In genomic region chr1:133240881-133241280, GRCm38 (mm10) we compare ENCODE assay signal across 10 mouse cellular contexts.
DNase-seq lines count a peak whose midpoint lies in the region; ATAC-seq and TF ChIP-seq lines count a peak whose summit lies in the region.
"Had no signal": no experiment of that assay in that cellular context is flagged by ENCODE, and none has a peak within 500 bp of the region (broad histone marks: within the 10 kb centered on the region; RNA-seq: fewer than 3 reads in every experiment).

No protein-coding gene starts in this region.

- H3K4me3 ChIP-seq in heart, embryonic 11.5 days (ENCODE audit: low read depth, low read length), result no peak overlapping the region
- H3K4me3 ChIP-seq in kidney, postnatal 0 days (replicated peaks; ENCODE audit: low read depth, low read length), result no peak overlapping the region
- no peak overlapping the region for H3K4me3 ChIP-seq in stomach, embryonic 14.5 days (ENCODE audit: low read depth, low read length)
- H3K4me3 ChIP-seq in neural tube, embryonic 15.5 days (replicated peaks), result no peak overlapping the region
- no peak overlapping the region for H3K4me3 ChIP-seq in hindbrain, embryonic 14.5 days (replicated peaks; ENCODE audit: low read length)
- H3K4me3 ChIP-seq: midbrain, embryonic 12.5 days had no signal

- no peak overlapping the region for H3K9ac ChIP-seq in heart, embryonic 11.5 days (ENCODE audit: low read depth, low read length)
- no peak overlapping the region for H3K9ac ChIP-seq in kidney, postnatal 0 days (ENCODE audit: low read depth, low read length)
- H3K9ac ChIP-seq in stomach, embryonic 14.5 days (replicated peaks; ENCODE audit: low read depth, low read length), result no peak overlapping the region
- no peak overlapping the region for H3K9ac ChIP-seq in neural tube, embryonic 15.5 days (replicated peaks)
- no peak overlapping the region for H3K9ac ChIP-seq in hindbrain, embryonic 14.5 days
- H3K9ac ChIP-seq: midbrain, embryonic 12.5 days had no signal

- H3K4me1 ChIP-seq in heart, embryonic 11.5 days (ENCODE audit: control insufficient read depth, insufficient read depth, low read length), result peaks cover 56% of the 10 kb centered on the region
- H3K4me1 ChIP-seq in kidney, postnatal 0 days (replicated peaks; ENCODE audit: insufficient read depth, low read length), result peaks cover 44% of the 10 kb centered on the region
- peaks cover 43% of the 10 kb centered on the region for H3K4me1 ChIP-seq in stomach, embryonic 14.5 days (ENCODE audit: control insufficient read depth, insufficient read depth, low read length)
- peaks cover 38% of the 10 kb centered on the region for H3K4me1 ChIP-seq in neural tube, embryonic 15.5 days
- H3K4me1 ChIP-seq in hindbrain, embryonic 14.5 days (replicated peaks; ENCODE audit: control insufficient read depth, insufficient read depth, low read length), result peaks cover 21% of the 10 kb centered on the region

- no peaks in the 10 kb centered on the region for H3K9me3 ChIP-seq in heart, embryonic 11.5 days (replicated peaks; ENCODE audit: control insufficient read depth, low read length)
- H3K9me3 ChIP-seq in kidney, postnatal 0 days (replicated peaks; ENCODE audit: low read length), result no peaks in the 10 kb centered on the region
- no peaks in the 10 kb centered on the region for H3K9me3 ChIP-seq in stomach, embryonic 14.5 days (ENCODE audit: control insufficient read depth, low read depth, low read length)
- H3K9me3 ChIP-seq in neural tube, embryonic 15.5 days (replicated peaks), result no peaks in the 10 kb centered on the region
- H3K9me3 ChIP-seq in hindbrain, embryonic 14.5 days (ENCODE audit: control insufficient read depth, low read length), result no peaks in the 10 kb centered on the region
- H3K9me3 ChIP-seq: midbrain, embryonic 12.5 days had no signal

- peak overlapping the region; percentile 7; the same call in 1 of the 2 replicates for H3K27ac ChIP-seq in heart, embryonic 11.5 days (ENCODE audit: low read depth, low read length)
- no peak overlapping the region for H3K27ac ChIP-seq in kidney, postnatal 0 days
- peak overlapping the region; percentile 23; the same call in 1 of the 2 replicates for H3K27ac ChIP-seq in stomach, embryonic 14.5 days (ENCODE audit: low read length)
- H3K27ac ChIP-seq in neural tube, embryonic 15.5 days (replicated peaks), result no peak overlapping the region
- no peak overlapping the region for H3K27ac ChIP-seq in hindbrain, embryonic 14.5 days
- H3K27ac ChIP-seq: midbrain, embryonic 12.5 days had no signal

- TF ChIP-seq CTCF in kidney, postnatal 0 days (IDR thresholded peaks at IDR 0.05; ENCODE audit: low read depth), result no peak

- 34% methylated on average over 3 of the region's 3 CpGs for WGBS in heart, embryonic 11.5 days (ENCODE audit: insufficient replicate concordance)
- 30% methylated on average over 3 of the region's 3 CpGs for WGBS in kidney, postnatal 0 days
- WGBS in stomach, embryonic 14.5 days, result 30% methylated on average over 3 of the region's 3 CpGs
- 78% methylated on average over 3 of the region's 3 CpGs for WGBS in neural tube, embryonic 15.5 days
- WGBS in hindbrain, embryonic 14.5 days, result 65% methylated on average over 3 of the region's 3 CpGs

- DNase-seq in lung, adult 18-20 months, result peak; percentile 59 to 71
- no peak for DNase-seq in lung, postnatal 25 days (ENCODE audit: low spot score)
- peak; percentile 58 for DNase-seq in kidney, postnatal 0 days (ENCODE audit: low spot score)
- no peak for DNase-seq in cerebellum, postnatal 4 days (ENCODE audit: low spot score in 2 of 2)
- no peak for DNase-seq in hindbrain, embryonic 14.5 days (ENCODE audit: low spot score)
- DNase-seq: cerebellum, postnatal 36 days had no signal

- H3K4me2 ChIP-seq in heart, embryonic 11.5 days, result 0 out of 2 replicates have a peak overlapping the region, but pooled peaks have one; percentile 7
- 0 out of 2 replicates have a peak overlapping the region, but pooled peaks have one; percentile 9 for H3K4me2 ChIP-seq in kidney, postnatal 0 days (ENCODE audit: low read length)
- no peak overlapping the region for H3K4me2 ChIP-seq in stomach, embryonic 14.5 days (replicated peaks; ENCODE audit: low read depth, low read length)
- H3K4me2 ChIP-seq in neural tube, embryonic 15.5 days, result no peak overlapping the region
- no peak overlapping the region for H3K4me2 ChIP-seq in hindbrain, embryonic 14.5 days (replicated peaks)
- H3K4me2 ChIP-seq: midbrain, embryonic 12.5 days had no signal

- H3K27me3 ChIP-seq in heart, embryonic 11.5 days (ENCODE audit: control insufficient read depth, insufficient read depth, low read length), result no peaks in the 10 kb centered on the region
- no peaks in the 10 kb centered on the region for H3K27me3 ChIP-seq in kidney, postnatal 0 days (ENCODE audit: insufficient read depth, low read length)
- no peaks in the 10 kb centered on the region for H3K27me3 ChIP-seq in stomach, embryonic 14.5 days (ENCODE audit: control insufficient read depth, insufficient read depth, low read length)
- no peaks in the 10 kb centered on the region for H3K27me3 ChIP-seq in neural tube, embryonic 15.5 days (replicated peaks)
- no peaks in the 10 kb centered on the region for H3K27me3 ChIP-seq in hindbrain, embryonic 14.5 days (ENCODE audit: control insufficient read depth, insufficient read depth, low read length)
- H3K27me3 ChIP-seq: midbrain, embryonic 12.5 days had no signal

- ATAC-seq in heart, embryonic 11.5 days (replicated peaks; ENCODE audit: insufficient number of reproducible peaks, low FRiP score, low TSS enrichment), result no peak
- ATAC-seq in kidney, postnatal 0 days (replicated peaks; ENCODE audit: low FRiP score, low read depth), result no peak
- peak; percentile 12; the same call in 1 of the 2 replicates for ATAC-seq in stomach, embryonic 14.5 days (ENCODE audit: insufficient number of reproducible peaks, insufficient read depth, low FRiP score, low read depth)
- no peak for ATAC-seq in neural tube, embryonic 15.5 days (ENCODE audit: low FRiP score)
- ATAC-seq in hindbrain, embryonic 14.5 days (ENCODE audit: low FRiP score), result no peak

- no peaks in the 10 kb centered on the region for H3K36me3 ChIP-seq in heart, embryonic 11.5 days (ENCODE audit: control insufficient read depth, insufficient read depth, low read length)
- no peaks in the 10 kb centered on the region for H3K36me3 ChIP-seq in kidney, postnatal 0 days (ENCODE audit: insufficient read depth, low read length)
- H3K36me3 ChIP-seq in stomach, embryonic 14.5 days (ENCODE audit: control insufficient read depth, insufficient read depth, low read length), result no peaks in the 10 kb centered on the region
- no peaks in the 10 kb centered on the region; the same call in 1 of the 2 replicates for H3K36me3 ChIP-seq in neural tube, embryonic 15.5 days
- H3K36me3 ChIP-seq in hindbrain, embryonic 14.5 days (replicated peaks; ENCODE audit: control insufficient read depth, insufficient read depth), result peaks cover 7% of the 10 kb centered on the region; the same call in 1 of the 2 replicates

Comparison
In these comparisons a context has a peak if more than half of its experiments do, and no peak if none do; other contexts are left out.
1. DNase-seq: peak in lung, adult 18-20 months (2 of 2) and kidney, postnatal 0 days (single experiment); none in lung, postnatal 25 days (single experiment), cerebellum, postnatal 4 days (0 of 2) and hindbrain, embryonic 14.5 days (single experiment).
2. H3K27ac ChIP-seq: peak in heart, embryonic 11.5 days (single experiment) and stomach, embryonic 14.5 days (single experiment); none in kidney, postnatal 0 days (single experiment), neural tube, embryonic 15.5 days (single experiment) and hindbrain, embryonic 14.5 days (single experiment).
3. H3K4me2 ChIP-seq: peak in heart, embryonic 11.5 days (single experiment) and kidney, postnatal 0 days (single experiment); none in stomach, embryonic 14.5 days (single experiment), neural tube, embryonic 15.5 days (single experiment) and hindbrain, embryonic 14.5 days (single experiment).